Comparison of ENCODE assay signal across 13 mouse cellular contexts in the genomic region with DNA sequence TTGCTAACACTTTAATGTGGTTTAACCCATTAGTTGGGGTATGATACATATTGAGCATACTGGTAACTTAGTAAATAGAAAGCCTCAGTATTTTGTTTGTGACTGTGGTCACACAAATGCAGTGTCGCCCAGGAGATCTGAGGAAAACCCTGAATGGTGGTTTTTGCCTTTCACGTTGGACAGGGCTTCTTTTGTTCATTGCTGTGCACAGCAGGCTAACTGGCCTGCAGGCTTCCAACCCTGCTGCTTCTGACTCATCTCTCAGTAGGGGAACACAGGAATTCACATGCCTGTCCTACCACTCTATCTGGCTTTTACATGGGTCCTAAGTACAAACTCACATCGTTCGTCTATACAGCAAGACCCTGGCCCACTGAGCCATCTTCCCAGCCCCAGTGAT.
"Had no signal": no experiment of that assay in that cellular context is flagged by ENCODE, and none has a peak within 500 bp of the region (broad histone marks: within the 10 kb centered on the region; RNA-seq: fewer than 3 reads in every experiment).

No protein-coding gene starts in this region.

- DNase-seq: kidney, adult 8-10 months; kidney, postnatal 25 days; lung, adult 2 months; lung, postnatal 36 days; midbrain, embryonic 14.5 days; right cerebral cortex, postnatal 4 days; spleen, adult 18-20 months; thymus, adult 18-20 months; thymus, postnatal 14 days had no signal

- H3K27ac ChIP-seq: limb, embryonic 12.5 days; liver, embryonic 14.5 days; neural tube, embryonic 12.5 days had no signal

- H3K9ac ChIP-seq: limb, embryonic 12.5 days; liver, embryonic 14.5 days; neural tube, embryonic 12.5 days had no signal

- H3K27me3 ChIP-seq: limb, embryonic 12.5 days; neural tube, embryonic 12.5 days had no signal

- H3K9me3 ChIP-seq: limb, embryonic 12.5 days; neural tube, embryonic 12.5 days had no signal

- H3K4me2 ChIP-seq: limb, embryonic 12.5 days; neural tube, embryonic 12.5 days had no signal

- H3K4me1 ChIP-seq: limb, embryonic 12.5 days; neural tube, embryonic 12.5 days had no signal

- H3K4me3 ChIP-seq: limb, embryonic 12.5 days; neural tube, embryonic 12.5 days had no signal

- ATAC-seq: lung, postnatal 0 days had no signal
